Mouse (Mus musculus): ENCODE data around the gene Appl1. TPM values are rescaled to one million over a fixed set of nuclear protein-coding genes. Genes with fewer than 3 reads are reported as not detected.

Appl1 gene
- 17.9 to 50.5 TPM (median 33.6 TPM) in 4 replicates for total RNA-seq (2023; ENCODE audit: inconsistent age)

GRCm38 (mm10) chr14:26971106-26971789, at the start of gene Appl1:
Gene Appl1 (minus strand): TSS chr14:26971232.

GRCm38 (mm10) chr14:26994211-26994741, 23.2 kb upstream of the Appl1 start, which contains the start of gene Hesx1:
Gene Hesx1 (plus strand): TSS chr14:26994416.

GRCm38 (mm10) chr14:26894392-26894791, 76.6 kb downstream of the Appl1 start, which contains the start of gene Asb14:
Gene Asb14 (plus strand): TSS chr14:26894557.

Other genes starting within 250 kb of the Appl1 start
- not detected in 4 replicates for gene Asb14, start 76.7 kb downstream of the Appl1 start, total RNA-seq (2023; ENCODE audit: inconsistent age)
- not detected in 4 replicates for gene Hesx1, start 23.2 kb upstream of the Appl1 start, total RNA-seq (2023; ENCODE audit: inconsistent age)
- gene Il17rd, start 67.7 kb upstream of the Appl1 start, total RNA-seq (2023; ENCODE audit: inconsistent age) = 0.10 to 3.3 TPM (median 1.7 TPM) in 4 replicates
- 93.4 to 106 TPM (median 105 TPM) in 4 replicates for gene Arhgef3, start 143.7 kb upstream of the Appl1 start, total RNA-seq (2023; ENCODE audit: inconsistent age)

Measured in B cell, adult (primary cell).